Mouse (Mus musculus) lung, embryonic 14.5 days (tissue): Measurements from ENCODE around the gene Gtpbp10. TPM values are rescaled to one million over a fixed set of nuclear protein-coding genes. Genes with fewer than 3 reads are reported as not detected.

Source experiments
- ATAC-seq: fragments of 200-750 bp; cut with Nextera tagmentation; 2 replicates; pipeline ENCODE4 v1.8.0; 2017; ENCODE audit warnings: mild to moderate bottlenecking, moderate TSS enrichment, moderate library complexity; ENCODE audit not compliant: insufficient read depth
- DNase-seq: peaks from one replicate; pipeline ENCODE4 v3.0.0-alpha.2; 2015
- H3K27ac ChIP-seq: fragments of 300-500 bp; sonication (generic); 2 replicates; pipeline ENCODE4 v1.5.1; 2014; ENCODE audit warnings: low read depth, mild to moderate bottlenecking, moderate library complexity
- H3K27me3 ChIP-seq: fragments of 300-500 bp; sonication (generic); 2 replicates; pipeline ENCODE4 v1.6.1; 2014; ENCODE audit warnings: low read length, control low read depth; ENCODE audit not compliant: insufficient read depth
- H3K36me3 ChIP-seq: fragments of 300-500 bp; sonication (generic); 2 replicates; pipeline ENCODE4 v1.6.1; 2014; ENCODE audit warnings: control low read depth; ENCODE audit not compliant: insufficient read depth
- H3K4me1 ChIP-seq: fragments of 300-500 bp; sonication (generic); 2 replicates; pipeline ENCODE4 v1.6.1; 2014; ENCODE audit warnings: antibody characterized with exemption, control low read depth; ENCODE audit not compliant: insufficient read depth
- H3K4me2 ChIP-seq: fragments of 300-500 bp; sonication (generic); 2 replicates; pipeline ENCODE4 v1.6.1; 2014; ENCODE audit warnings: mild to moderate bottlenecking
- H3K4me3 ChIP-seq: fragments of 300-500 bp; sonication (generic); 2 replicates; pipeline ENCODE4 v1.5.1; 2014; ENCODE audit warnings: low read depth, low read length
- H3K9ac ChIP-seq: fragments of 300-500 bp; sonication (generic); 2 replicates; pipeline ENCODE4 v1.6.1; 2014
- H3K9me3 ChIP-seq: fragments of 300-500 bp; sonication (generic); 2 replicates; pipeline ENCODE4 v1.6.1; 2016; ENCODE audit warnings: low read depth, low read length, control low read depth
- CTCF ChIP-seq: IDR thresholded peaks from 2 replicates; pipeline ENCODE4 v1.5.1; 2016; ENCODE audit warnings: antibody characterized with exemption, low read depth
- WGBS: fragments of 180-500 bp; shearing (Covaris S2); extraction: QIAGEN DNeasy Blood & Tissue Kit; methylation state at CpG from one replicate; pipeline ENCODE4 v1.1.7; 2014; 5-methylcytosine and 5-hydroxymethylcytosine counted together
- polyA plus RNA-seq: library from polyadenylated mRNA; unstranded; fragments of >200 nt; fragmentation: Nextera tagmentation; extraction: Ambion mirVana; gene quantifications from 2 replicates; pipeline ENCODE4 v1.2.1, GENCODE M21; 2014

Gtpbp10 gene
- polyA plus RNA-seq, 1 experiment from 2014 or later = 33.7 TPM

- ATAC-seq (no peak), DNase-seq (no peak)
- Histone ChIP-seq H3K9ac (no peak overlapping the region), H3K4me2 (no peak overlapping the region), H3K27ac (no peak overlapping the region), H3K9me3 (no peaks in the 10 kb centered on the region), H3K4me3 (no peak overlapping the region), H3K4me1 (no peaks in the 10 kb centered on the region), H3K36me3 (peaks cover 58% of the 10 kb centered on the region), H3K27me3 (no peaks in the 10 kb centered on the region)
- 60% methylated on average over 3 of the region's 3 CpGs for WGBS
- no peak for TF ChIP-seq CTCF
Measured at GRCm38 (mm10) chr5:5540385-5540784, 19.0 kb downstream of the Gtpbp10 start.

DNA sequence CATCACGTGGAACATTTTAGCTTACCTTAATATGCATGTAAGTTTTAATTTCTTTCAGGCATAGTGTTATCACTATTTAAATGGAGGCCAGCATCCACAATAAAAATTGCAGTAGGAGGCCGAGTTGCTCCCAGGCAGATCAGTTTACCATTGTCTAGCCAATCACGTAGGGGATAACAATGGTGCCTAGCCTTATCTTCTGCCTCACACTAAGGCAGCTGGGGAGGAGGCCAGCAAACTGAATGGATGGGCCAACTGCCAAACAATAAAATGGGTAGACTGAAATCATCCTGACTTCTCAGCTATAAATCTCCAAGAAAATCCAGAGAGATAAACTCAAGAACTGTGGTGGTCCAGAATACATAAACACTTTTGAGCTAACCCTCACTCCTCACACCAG lies 19.6 kb downstream of the Gtpbp10 start:
- Histone ChIP-seq H3K27ac (no peak overlapping the region), H3K27me3 (no peaks in the 10 kb centered on the region), H3K9me3 (no peaks in the 10 kb centered on the region), H3K4me1 (no peaks in the 10 kb centered on the region), H3K4me2 (no peak overlapping the region), H3K36me3 (peaks cover 54% of the 10 kb centered on the region), H3K9ac (no peak overlapping the region), H3K4me3 (no peak overlapping the region)
- no peak for DNase-seq
- WGBS = 65% methylated on average over 3 of the region's 3 CpGs
- TF ChIP-seq CTCF = no peak
- ATAC-seq = no peak

DNA sequence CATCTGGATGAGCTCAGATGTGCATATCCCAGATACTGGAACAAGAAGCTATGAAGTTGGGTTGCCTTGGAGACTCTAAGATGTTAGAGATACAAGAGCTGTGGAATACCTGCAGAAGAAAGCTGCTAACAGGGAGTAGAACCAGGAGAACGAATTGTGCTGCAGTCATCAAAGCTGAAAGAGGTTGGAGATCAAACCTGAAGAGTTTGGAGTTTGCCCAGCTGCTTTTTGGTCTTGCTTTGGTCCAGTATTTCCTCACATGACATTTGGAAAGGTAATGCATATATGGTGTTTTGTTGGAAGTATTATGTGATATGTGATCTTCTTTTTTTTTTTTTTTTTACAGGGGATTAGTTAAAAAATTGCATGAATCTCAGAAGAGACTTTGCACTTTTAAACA lies 23.2 kb downstream of the Gtpbp10 start:
- Histone ChIP-seq H3K4me1 (no peaks in the 10 kb centered on the region), H3K4me2 (no peak overlapping the region), H3K27me3 (no peaks in the 10 kb centered on the region), H3K4me3 (no peak overlapping the region), H3K27ac (no peak overlapping the region), H3K36me3 (peaks cover 24% of the 10 kb centered on the region), H3K9me3 (no peaks in the 10 kb centered on the region), H3K9ac (no peak overlapping the region)
- no peak for DNase-seq
- no peak for TF ChIP-seq CTCF
- 90% methylated on average over 1 of the region's 1 CpGs for WGBS
- no peak for ATAC-seq

DNA sequence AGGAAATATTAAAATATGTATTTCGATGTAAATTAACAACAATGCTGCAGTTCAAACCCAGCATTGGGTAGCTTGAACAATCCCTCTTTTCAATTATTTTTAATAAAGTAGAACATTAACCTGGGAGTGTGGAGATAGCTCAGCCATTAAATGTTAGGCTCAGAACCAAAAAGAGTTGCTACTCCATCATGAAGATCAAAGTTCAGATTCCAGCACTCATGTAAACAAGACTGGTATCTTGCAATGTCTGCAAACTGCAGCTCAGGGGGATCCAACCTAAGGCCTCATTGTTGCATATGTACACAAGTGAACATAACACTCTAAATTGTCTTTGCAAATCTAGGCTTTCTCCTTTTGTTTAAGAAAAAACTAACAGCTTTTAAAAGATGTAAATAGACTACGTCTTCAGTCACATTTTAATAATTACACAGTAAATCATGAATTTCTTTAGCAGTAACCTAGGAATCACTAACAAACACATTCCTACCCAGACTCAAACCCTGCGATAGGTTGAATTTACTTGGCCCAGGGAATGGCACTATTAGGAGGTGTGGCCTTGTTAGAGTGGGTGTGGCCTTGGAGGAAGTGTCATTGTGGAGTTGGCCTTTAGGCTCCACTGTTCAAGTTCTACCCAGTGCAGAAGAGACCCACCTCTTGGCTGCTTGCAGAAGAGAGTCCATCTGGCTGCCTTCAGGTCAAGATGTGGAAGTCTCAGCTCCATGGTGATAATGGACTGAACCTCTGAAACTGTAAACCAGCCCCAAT lies 25.5 kb downstream of the Gtpbp10 start:
- Histone ChIP-seq H3K9me3 (no peaks in the 10 kb centered on the region), H3K4me2 (no peak overlapping the region), H3K27me3 (no peaks in the 10 kb centered on the region), H3K9ac (no peak overlapping the region), H3K36me3 (peaks cover 10% of the 10 kb centered on the region; the same call in 1 of the 2 replicates), H3K4me3 (no peak overlapping the region), H3K4me1 (no peaks in the 10 kb centered on the region), H3K27ac (no peak overlapping the region)
- 81% methylated on average over 3 of the region's 3 CpGs for WGBS
- no peak for DNase-seq
- TF ChIP-seq CTCF = no peak
- no peak for ATAC-seq

DNA sequence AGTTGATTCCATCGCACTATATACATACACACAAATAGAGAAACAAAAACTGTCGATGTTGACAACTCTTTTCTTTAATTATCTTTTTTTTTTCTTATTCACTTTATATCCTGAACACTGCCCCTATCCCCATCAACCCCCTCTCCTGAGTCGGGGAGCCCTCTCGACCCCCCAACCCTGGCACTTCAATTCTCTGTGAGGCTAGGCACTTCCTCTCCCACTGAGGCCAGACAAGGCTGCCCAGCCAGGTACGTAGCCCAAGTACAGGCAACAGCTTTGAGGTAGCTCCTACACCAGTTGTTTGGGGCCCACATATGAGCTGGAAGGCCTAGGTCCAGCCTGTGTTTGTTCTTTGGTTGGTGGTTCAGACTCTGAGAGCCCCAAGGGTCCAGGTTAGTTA lies 43.9 kb downstream of the Gtpbp10 start:
- Histone ChIP-seq H3K4me1 (no peaks in the 10 kb centered on the region), H3K27me3 (no peaks in the 10 kb centered on the region), H3K4me3 (peak overlapping the region; percentile 63; the same call in 1 of the 2 replicates), H3K27ac (no peak overlapping the region), H3K36me3 (no peaks in the 10 kb centered on the region), H3K9ac (no peak overlapping the region), H3K4me2 (peak overlapping the region; percentile 70), H3K9me3 (no peaks in the 10 kb centered on the region)
- no peak for ATAC-seq
- no peak for TF ChIP-seq CTCF
- WGBS = 71% methylated on average over 5 of the region's 5 CpGs
- no peak for DNase-seq

- Histone ChIP-seq H3K36me3 (no peaks in the 10 kb centered on the region), H3K4me1 (no peaks in the 10 kb centered on the region), H3K9ac (peak within 1 kb of the TSS; percentile 63), H3K4me2 (peak within 1 kb of the TSS; percentile 70), H3K9me3 (no peaks in the 10 kb centered on the region), H3K4me3 (peak within 1 kb of the TSS; percentile 63), H3K27me3 (no peaks in the 10 kb centered on the region), H3K27ac (peak within 1 kb of the TSS; percentile 77)
- peak; percentile 97 for ATAC-seq
- DNase-seq = peak; percentile 99
- no peak for TF ChIP-seq CTCF
- WGBS = under 1% methylated on average over 79 of the region's 79 CpGs
Measured at GRCm38 (mm10) chr5:5514196-5515076, 44.9 kb downstream of the Gtpbp10 start, which contains the start of gene Cldn12. Gene Cldn12 (minus strand): TSS chr5:5514958.

DNA sequence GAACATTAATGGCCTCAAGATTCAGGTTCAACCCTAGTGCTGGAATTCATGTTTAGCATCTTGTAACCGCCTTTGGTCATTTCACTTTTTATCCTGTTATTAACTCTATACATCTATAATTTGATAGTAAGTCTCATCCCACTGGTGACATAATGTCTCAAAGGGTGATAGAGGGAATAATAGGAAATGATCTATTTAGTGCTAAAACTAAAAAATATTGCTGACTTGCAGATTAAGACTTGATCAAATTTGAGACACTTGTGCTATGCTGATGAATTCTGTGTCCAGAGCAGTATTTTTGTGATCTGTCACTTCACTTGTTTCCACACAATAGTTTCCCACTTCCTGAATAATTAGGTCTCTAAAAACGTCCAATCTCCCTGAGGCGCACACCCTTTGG lies 47.9 kb downstream of the Gtpbp10 start:
- DNase-seq = no peak
- WGBS = 83% methylated on average over 3 of the region's 3 CpGs

More for the DNA sequence above, 47.9 kb downstream of the Gtpbp10 start:
- Histone ChIP-seq H3K36me3 (peaks cover 15% of the 10 kb centered on the region; the same call in 1 of the 2 replicates), H3K4me3 (no peak overlapping the region), H3K27ac (no peak overlapping the region), H3K4me1 (no peaks in the 10 kb centered on the region), H3K4me2 (no peak overlapping the region), H3K9me3 (no peaks in the 10 kb centered on the region), H3K27me3 (no peaks in the 10 kb centered on the region), H3K9ac (no peak overlapping the region)
- ATAC-seq = no peak
- TF ChIP-seq CTCF = no peak
